Mouse (Mus musculus): ENCODE measurements around the gene Abca4. TPM values are rescaled to one million over a fixed set of nuclear protein-coding genes. Genes with fewer than 3 reads are reported as not detected.
A peak's percentile ranks its signal among the peaks of the same experiment; 100 is the strongest.
"Not testable (repeated sequence)": the region's sequence is repeated elsewhere in the genome, so short reads cannot be mapped to it uniquely, and the experiment has no call there.

Abca4 gene
- polyA plus RNA-seq, 1 experiment from 2014 or later = 0.35 TPM

- Histone ChIP-seq H3K4me3 (replicated peaks) (no peak overlapping the region), H3K4me1 (replicated peaks) (no peaks in the 10 kb centered on the region), H3K4me2 (no peak overlapping the region), H3K36me3 (no peaks in the 10 kb centered on the region), H3K27me3 (no peaks in the 10 kb centered on the region), H3K27ac (no peak overlapping the region), H3K9ac (no peak overlapping the region), H3K9me3 (replicated peaks) (no peaks in the 10 kb centered on the region)
- no peak for ATAC-seq (ENCODE audit: low read depth)
- no peak for DNase-seq
- 43% methylated on average over 9 of the region's 9 CpGs for WGBS (ENCODE audit: insufficient replicate concordance)
Measured at GRCm38 (mm10) chr3:122058439-122059198, 14.4 kb downstream of the Abca4 start.

- 66% methylated on average over 10 of the region's 10 CpGs for WGBS (ENCODE audit: insufficient replicate concordance)
- no peak for ATAC-seq (ENCODE audit: low read depth)
Measured at GRCm38 (mm10) chr3:122062586-122062985, 18.3 kb downstream of the Abca4 start.

GRCm38 (mm10) chr3:122064556-122065410 lies 20.5 kb downstream of the Abca4 start:
- no peak for ATAC-seq (ENCODE audit: low read depth)
- Histone ChIP-seq H3K4me2 (no peak overlapping the region), H3K27me3 (no peaks in the 10 kb centered on the region), H3K9ac (no peak overlapping the region), H3K9me3 (replicated peaks) (no peaks in the 10 kb centered on the region), H3K4me1 (replicated peaks) (no peaks in the 10 kb centered on the region), H3K27ac (no peak overlapping the region), H3K4me3 (replicated peaks) (no peak overlapping the region), H3K36me3 (no peaks in the 10 kb centered on the region)
- DNase-seq = no peak
- 55% methylated on average over 13 of the region's 13 CpGs for WGBS (ENCODE audit: insufficient replicate concordance)

More at GRCm38 (mm10) chr3:122062586-122062985, 18.3 kb downstream of the Abca4 start:
- H3K27ac ChIP-seq = no peak overlapping the region
- H3K4me2 ChIP-seq = no peak overlapping the region
- no peak for DNase-seq
- H3K36me3 ChIP-seq = no peaks in the 10 kb centered on the region
- no peak overlapping the region for H3K9ac ChIP-seq
- H3K27me3 ChIP-seq = no peaks in the 10 kb centered on the region
- H3K4me3 ChIP-seq (replicated peaks) = no peak overlapping the region
- H3K9me3 ChIP-seq (replicated peaks) = no peaks in the 10 kb centered on the region
- H3K4me1 ChIP-seq (replicated peaks) = no peaks in the 10 kb centered on the region

GRCm38 (mm10) chr3:122071769-122072168 lies 27.5 kb downstream of the Abca4 start:
- H3K27me3 ChIP-seq = no peaks in the 10 kb centered on the region
- no peak overlapping the region for H3K9ac ChIP-seq
- H3K9me3 ChIP-seq (replicated peaks) = no peaks in the 10 kb centered on the region
- no peak overlapping the region for H3K4me3 ChIP-seq (replicated peaks)
- peaks cover 11% of the 10 kb centered on the region; the same call in 1 of the 2 replicates for H3K4me1 ChIP-seq (replicated peaks)
- ATAC-seq (ENCODE audit: low read depth) = no peak
- no peak overlapping the region for H3K4me2 ChIP-seq
- no peak for DNase-seq
- H3K27ac ChIP-seq = no peak overlapping the region
- 70% methylated on average over 10 of the region's 10 CpGs for WGBS (ENCODE audit: insufficient replicate concordance)
- no peaks in the 10 kb centered on the region for H3K36me3 ChIP-seq

GRCm38 (mm10) chr3:122072646-122073571 lies 28.7 kb downstream of the Abca4 start:
- WGBS (ENCODE audit: insufficient replicate concordance) = 57% methylated on average over 11 of the region's 11 CpGs
- Histone ChIP-seq H3K4me3 (replicated peaks) (no peak overlapping the region), H3K4me1 (replicated peaks) (peaks cover 11% of the 10 kb centered on the region; the same call in 1 of the 2 replicates), H3K9me3 (replicated peaks) (no peaks in the 10 kb centered on the region), H3K4me2 (no peak overlapping the region), H3K27me3 (no peaks in the 10 kb centered on the region), H3K27ac (no peak overlapping the region), H3K36me3 (no peaks in the 10 kb centered on the region), H3K9ac (no peak overlapping the region)
- DNase-seq (no peak), ATAC-seq (ENCODE audit: low read depth) (no peak)

GRCm38 (mm10) chr3:122073595-122073994 lies 29.4 kb downstream of the Abca4 start:
- Histone ChIP-seq H3K4me2 (no peak overlapping the region), H3K9me3 (replicated peaks) (no peaks in the 10 kb centered on the region), H3K27me3 (no peaks in the 10 kb centered on the region), H3K36me3 (no peaks in the 10 kb centered on the region), H3K27ac (peak overlapping the region; percentile 77; the same call in 1 of the 2 replicates), H3K9ac (no peak overlapping the region), H3K4me3 (replicated peaks) (no peak overlapping the region), H3K4me1 (replicated peaks) (peaks cover 11% of the 10 kb centered on the region; the same call in 1 of the 2 replicates)
- WGBS (ENCODE audit: insufficient replicate concordance) = 72% methylated on average over 5 of the region's 5 CpGs
- DNase-seq (no peak), ATAC-seq (ENCODE audit: low read depth) (no peak)

- no peak overlapping the region for H3K4me3 ChIP-seq (replicated peaks)
- peak; percentile 41; the same call in 1 of the 2 replicates for ATAC-seq (ENCODE audit: low read depth)
- peak overlapping the region; percentile 77 for H3K27ac ChIP-seq
- H3K4me1 ChIP-seq (replicated peaks) = peaks cover 11% of the 10 kb centered on the region; the same call in 1 of the 2 replicates
- H3K9ac ChIP-seq = no peak overlapping the region
- H3K9me3 ChIP-seq (replicated peaks) = no peaks in the 10 kb centered on the region
- H3K4me2 ChIP-seq = no peak overlapping the region
- H3K36me3 ChIP-seq = no peaks in the 10 kb centered on the region
- WGBS (ENCODE audit: insufficient replicate concordance) = 50% methylated on average over 10 of the region's 10 CpGs
- DNase-seq = no peak
- H3K27me3 ChIP-seq = no peaks in the 10 kb centered on the region
Measured at GRCm38 (mm10) chr3:122074334-122074733, 30.1 kb downstream of the Abca4 start.

- Histone ChIP-seq H3K9me3 (replicated peaks) (no peaks in the 10 kb centered on the region), H3K9ac (no peak overlapping the region), H3K36me3 (no peaks in the 10 kb centered on the region), H3K4me1 (replicated peaks) (peaks cover 11% of the 10 kb centered on the region; the same call in 1 of the 2 replicates), H3K4me3 (replicated peaks) (no peak overlapping the region), H3K27ac (no peak overlapping the region), H3K27me3 (no peaks in the 10 kb centered on the region), H3K4me2 (no peak overlapping the region)
- no peak for ATAC-seq (ENCODE audit: low read depth)
- WGBS (ENCODE audit: insufficient replicate concordance) = 29% methylated on average over 6 of the region's 6 CpGs
- no peak for DNase-seq
Measured at GRCm38 (mm10) chr3:122078141-122078540, 33.9 kb downstream of the Abca4 start.

GRCm38 (mm10) chr3:122079172-122079571 lies 34.9 kb downstream of the Abca4 start:
- H3K9ac ChIP-seq = no peak overlapping the region
- 55% methylated on average over 6 of the region's 6 CpGs for WGBS (ENCODE audit: insufficient replicate concordance)
- ATAC-seq (ENCODE audit: low read depth) = no peak
- no peak overlapping the region for H3K4me3 ChIP-seq (replicated peaks)
- H3K27me3 ChIP-seq = no peaks in the 10 kb centered on the region
- no peak overlapping the region for H3K4me2 ChIP-seq
- no peaks in the 10 kb centered on the region for H3K9me3 ChIP-seq (replicated peaks)
- DNase-seq = no peak
- no peak overlapping the region for H3K27ac ChIP-seq
- no peaks in the 10 kb centered on the region for H3K36me3 ChIP-seq
- peaks cover 6% of the 10 kb centered on the region; the same call in 1 of the 2 replicates for H3K4me1 ChIP-seq (replicated peaks)

GRCm38 (mm10) chr3:122081634-122082033 lies 37.4 kb downstream of the Abca4 start:
- H3K4me1 ChIP-seq (replicated peaks); ATAC-seq (ENCODE audit: low read depth); H3K36me3 ChIP-seq; H3K4me2 ChIP-seq; DNase-seq; H3K4me3 ChIP-seq (replicated peaks); H3K9ac ChIP-seq; H3K27me3 ChIP-seq; H3K27ac ChIP-seq; H3K9me3 ChIP-seq (replicated peaks): not testable (repeated sequence)
- 75% methylated on average over 8 of the region's 8 CpGs for WGBS (ENCODE audit: insufficient replicate concordance)

Data from liver, embryonic 13.5 days (tissue).